12 mouse cellular contexts compared by ENCODE assay signal in the genomic region with DNA sequence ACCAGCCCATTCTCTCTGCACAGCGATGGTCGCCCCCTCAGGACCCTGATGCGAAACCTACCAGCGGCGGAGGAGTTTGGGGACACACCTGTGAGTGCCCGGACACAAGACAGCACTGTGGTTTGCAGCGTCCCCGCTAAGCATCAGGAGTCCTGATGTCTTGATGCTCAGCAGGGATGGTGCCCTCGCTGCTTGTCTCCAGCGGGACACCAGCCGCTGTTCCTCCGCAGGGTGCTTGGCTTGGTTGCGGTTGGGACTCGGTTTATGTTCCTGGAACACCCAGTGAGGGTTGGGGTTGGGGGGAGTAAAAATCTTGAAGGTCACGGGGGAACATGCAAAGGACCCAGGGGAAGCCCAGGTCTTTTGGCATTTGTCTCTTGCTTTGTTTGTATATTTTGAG. TPM values are rescaled to one million over a fixed set of nuclear protein-coding genes. Genes with fewer than 3 reads are reported as not detected.
DNase-seq lines count a peak whose midpoint lies in the region; ATAC-seq and TF ChIP-seq lines count a peak whose summit lies in the region.
"Had no signal": no experiment of that assay in that cellular context is flagged by ENCODE, and none has a peak within 500 bp of the region (broad histone marks: within the 10 kb centered on the region; RNA-seq: fewer than 3 reads in every experiment).

No protein-coding gene starts in this region.

- H3K27me3 ChIP-seq in forebrain, embryonic 12.5 days: peaks cover 81% of the 10 kb centered on the region
- peaks cover 13% of the 10 kb centered on the region for H3K27me3 ChIP-seq in forebrain, postnatal 0 days (ENCODE audit: insufficient read depth, low read length)
- H3K27me3 ChIP-seq in hindbrain, embryonic 13.5 days: peaks cover 86% of the 10 kb centered on the region

- no peaks in the 10 kb centered on the region for H3K36me3 ChIP-seq in forebrain, embryonic 12.5 days (replicated peaks)
- H3K36me3 ChIP-seq in forebrain, postnatal 0 days (ENCODE audit: insufficient read depth): no peaks in the 10 kb centered on the region
- no peaks in the 10 kb centered on the region for H3K36me3 ChIP-seq in hindbrain, embryonic 13.5 days
- H3K36me3 ChIP-seq: liver, embryonic 12.5 days had no signal

- 4% methylated on average over 15 of the region's 15 CpGs for WGBS in forebrain, embryonic 12.5 days
- WGBS in forebrain, postnatal 0 days: 11% methylated on average over 15 of the region's 15 CpGs
- WGBS in hindbrain, embryonic 13.5 days: 1% methylated on average over 15 of the region's 15 CpGs

- ATAC-seq in forebrain, embryonic 12.5 days (ENCODE audit: low FRiP score): peak; percentile 10; the same call in 1 of the 2 replicates
- ATAC-seq in forebrain, postnatal 0 days: no peak
- ATAC-seq in hindbrain, embryonic 13.5 days (ENCODE audit: low FRiP score): no peak
- ATAC-seq: liver, embryonic 12.5 days had no signal

- H3K9ac ChIP-seq in forebrain, embryonic 12.5 days: peak overlapping the region; percentile 21; the same call in 1 of the 2 replicates
- no peak overlapping the region for H3K9ac ChIP-seq in forebrain, postnatal 0 days
- no peak overlapping the region for H3K9ac ChIP-seq in hindbrain, embryonic 13.5 days
- H3K9ac ChIP-seq: liver, embryonic 12.5 days had no signal

- DNase-seq in forebrain, postnatal 0 days: no peak
- peak; percentile 32 for DNase-seq in embryo, embryonic 10.5 days (ENCODE audit: low spot score)
- peak; percentile 49 for DNase-seq in neural tube, embryonic 10.5 days (ENCODE audit: extremely low spot score, low spot score)
- DNase-seq in layer of hippocampus, adult 9-11 months: no peak
- no peak for DNase-seq in gastrocnemius, adult 18-20 months (ENCODE audit: low spot score)
- DNase-seq in B cell, adult 2 months: no peak
- DNase-seq: lung, postnatal 14 days had no signal

- 0 out of 2 replicates have a peak overlapping the region, but pooled peaks have one; percentile 8 for H3K4me3 ChIP-seq in forebrain, embryonic 12.5 days (replicated peaks)
- no peak overlapping the region for H3K4me3 ChIP-seq in forebrain, postnatal 0 days (ENCODE audit: low read depth, low read length)
- H3K4me3 ChIP-seq in hindbrain, embryonic 13.5 days: no peak overlapping the region
- H3K4me3 ChIP-seq: liver, embryonic 12.5 days had no signal

- peak overlapping the region; percentile 85; the same call in 1 of the 2 replicates for H3K27ac ChIP-seq in forebrain, embryonic 12.5 days
- no peak overlapping the region for H3K27ac ChIP-seq in forebrain, postnatal 0 days (ENCODE audit: low read depth, low read length)
- peak overlapping the region; percentile 83 for H3K27ac ChIP-seq in hindbrain, embryonic 13.5 days
- H3K27ac ChIP-seq: liver, embryonic 12.5 days had no signal

- peaks cover 33% of the 10 kb centered on the region for H3K4me1 ChIP-seq in forebrain, embryonic 12.5 days
- peaks cover 7% of the 10 kb centered on the region; the same call in 1 of the 2 replicates for H3K4me1 ChIP-seq in forebrain, postnatal 0 days (ENCODE audit: insufficient read depth)
- peaks cover 29% of the 10 kb centered on the region for H3K4me1 ChIP-seq in hindbrain, embryonic 13.5 days (replicated peaks)
- H3K4me1 ChIP-seq: liver, embryonic 12.5 days had no signal

- H3K9me3 ChIP-seq in forebrain, embryonic 12.5 days: no peaks in the 10 kb centered on the region
- no peaks in the 10 kb centered on the region for H3K9me3 ChIP-seq in forebrain, postnatal 0 days (ENCODE audit: low read length)
- no peaks in the 10 kb centered on the region for H3K9me3 ChIP-seq in hindbrain, embryonic 13.5 days
- H3K9me3 ChIP-seq: liver, embryonic 12.5 days had no signal

- no peak for TF ChIP-seq CTCF in forebrain, postnatal 0 days (IDR thresholded peaks at IDR 0.05; ENCODE audit: low read depth)

- peak overlapping the region; percentile 53 for H3K4me2 ChIP-seq in forebrain, embryonic 12.5 days
- H3K4me2 ChIP-seq in forebrain, postnatal 0 days (ENCODE audit: low read depth): no peak overlapping the region
- peak overlapping the region; percentile 47; the same call in 1 of the 2 replicates for H3K4me2 ChIP-seq in hindbrain, embryonic 13.5 days
- H3K4me2 ChIP-seq: liver, embryonic 12.5 days had no signal

RNA-seq across cellular contexts. Expression of gene Uncx, which starts 56.9 kb away (rescaled TPM):
- polyA plus RNA-seq in forebrain, embryonic 12.5 days (2016; fragmentation: Nextera tagmentation; extraction: Ambion mirVana): 32.5 and 37.0 TPM in 2 replicates
- 3.4 and 5.8 TPM in 2 replicates for total RNA-seq in forebrain, postnatal 0 days (2014; rRNA removed)
- polyA plus RNA-seq in forebrain, postnatal 0 days (2015; fragmentation: Nextera tagmentation; extraction: Ambion mirVana): 0.93 and 2.8 TPM in 2 replicates
- 48.8 and 60.7 TPM in 2 replicates for polyA plus RNA-seq in hindbrain, embryonic 13.5 days (2015; fragmentation: Nextera tagmentation; extraction: Ambion mirVana)
- not detected for total RNA-seq in gastrocnemius, adult 18-20 months (2021)
- total RNA-seq: common myeloid progenitor, adult 5-6 weeks had no signal
- polyA plus RNA-seq: heart, embryonic 14.5 days; liver, embryonic 12.5 days had no signal

Comparison
In these comparisons a context has a peak if more than half of its experiments do, and no peak if none do; other contexts are left out.
1. DNase-seq: peak in embryo, embryonic 10.5 days (single experiment) and neural tube, embryonic 10.5 days (single experiment); none in forebrain, postnatal 0 days (single experiment), layer of hippocampus, adult 9-11 months (single experiment), gastrocnemius, adult 18-20 months (single experiment) and B cell, adult 2 months (0 of 2).